Mouse (Mus musculus): ENCODE measurements at regions not wholly inside any gene's neighbourhood (a gene's known extent, or its start where the extent isn't known, plus 50 kb on each side); places are given as distances from the start of the nearest gene placed in this dataset.

DNA sequence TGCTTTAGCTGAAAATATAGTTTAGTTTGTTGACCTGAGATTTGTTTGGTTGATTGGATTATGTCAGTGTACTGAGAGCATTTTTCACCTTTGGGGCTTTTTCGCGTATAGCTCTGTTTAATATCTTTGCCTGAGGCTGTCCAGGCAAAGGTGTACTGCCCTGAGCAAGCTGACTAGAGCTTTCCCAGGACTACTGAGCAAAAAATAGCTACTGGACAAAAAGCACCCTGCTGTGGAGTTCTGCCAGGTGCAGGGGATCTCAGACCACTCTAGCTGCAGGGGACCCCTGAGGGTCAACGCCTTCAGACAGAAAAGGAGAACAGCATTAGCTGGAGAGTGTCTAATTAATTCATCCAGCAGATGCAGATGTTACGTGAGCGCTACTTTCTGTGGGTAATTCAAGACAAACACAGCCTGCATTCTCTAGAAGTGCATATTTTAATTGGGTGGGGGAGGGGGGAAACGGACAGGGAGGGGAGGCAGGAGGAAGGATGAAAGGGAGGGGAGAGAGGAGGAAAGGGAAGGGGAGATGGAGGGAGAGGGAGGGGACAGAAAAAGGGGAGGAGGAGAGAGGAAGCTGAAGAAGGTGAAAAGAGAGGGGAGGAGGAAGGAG lies 61.7 kb downstream of the Thnsl1 start:
- no peaks in the 10 kb centered on the region for H3K4me1 ChIP-seq (replicated peaks)
- ATAC-seq (ENCODE audit: low read depth): no peak
- no peaks in the 10 kb centered on the region for H3K27me3 ChIP-seq
- no peaks in the 10 kb centered on the region for H3K36me3 ChIP-seq
- WGBS (ENCODE audit: insufficient replicate concordance): 35% methylated on average over 6 of the region's 6 CpGs
- H3K27ac ChIP-seq: no peak overlapping the region
- no peak overlapping the region for H3K4me2 ChIP-seq
- DNase-seq: no peak
- H3K4me3 ChIP-seq (replicated peaks): no peak overlapping the region
- no peak overlapping the region for H3K9ac ChIP-seq
- no peaks in the 10 kb centered on the region for H3K9me3 ChIP-seq (replicated peaks)

DNA sequence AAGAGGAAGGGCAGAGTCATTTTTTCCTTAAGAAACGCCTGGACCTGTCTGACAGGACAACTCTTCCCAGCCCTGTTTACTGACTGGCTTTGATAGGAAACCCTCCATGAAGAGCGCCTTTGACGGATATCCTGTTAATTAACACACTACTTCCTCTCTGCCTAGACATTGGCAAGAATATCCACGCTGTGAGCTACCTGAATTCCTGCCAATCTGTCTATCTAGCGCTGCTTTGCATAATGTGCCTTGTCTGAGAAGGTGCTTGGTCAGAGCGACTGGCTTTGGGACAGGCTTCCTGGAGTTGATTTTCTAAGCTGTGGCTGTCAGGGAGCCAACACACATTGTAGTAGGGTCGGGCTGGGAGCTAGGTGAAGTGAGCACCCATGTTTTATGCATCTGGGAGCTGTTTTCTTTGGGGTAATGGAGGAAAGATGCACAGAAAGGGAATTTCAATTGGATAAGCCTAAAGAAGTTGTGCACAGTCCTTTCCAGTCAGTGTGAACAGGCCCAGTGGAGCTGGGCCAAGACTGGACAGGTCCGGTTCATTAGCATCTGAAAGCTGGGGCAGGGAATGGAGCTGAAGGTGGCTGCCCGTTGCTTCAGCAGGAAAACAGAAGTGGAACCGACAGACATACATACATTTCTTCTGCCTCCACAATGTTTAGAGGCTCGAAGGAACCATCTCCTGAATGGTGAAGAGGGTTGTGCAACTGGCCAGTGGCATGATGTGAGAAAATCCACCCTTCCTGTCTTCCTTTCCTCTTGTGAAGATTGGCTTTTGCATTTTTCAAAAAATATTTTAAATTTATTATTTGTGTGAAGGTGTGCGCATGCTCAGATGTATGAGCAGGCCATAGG lies 64.7 kb downstream of the Thnsl1 start:
- H3K27me3 ChIP-seq: no peaks in the 10 kb centered on the region
- H3K4me3 ChIP-seq (replicated peaks): no peak overlapping the region
- no peaks in the 10 kb centered on the region for H3K4me1 ChIP-seq (replicated peaks)
- ATAC-seq (ENCODE audit: low read depth) (no peak), DNase-seq (no peak)
- no peak overlapping the region for H3K9ac ChIP-seq
- 57% methylated on average over 12 of the region's 12 CpGs for WGBS (ENCODE audit: insufficient replicate concordance)
- no peaks in the 10 kb centered on the region for H3K36me3 ChIP-seq
- H3K4me2 ChIP-seq: no peak overlapping the region
- no peaks in the 10 kb centered on the region for H3K9me3 ChIP-seq (replicated peaks)
- no peak overlapping the region for H3K27ac ChIP-seq

DNA sequence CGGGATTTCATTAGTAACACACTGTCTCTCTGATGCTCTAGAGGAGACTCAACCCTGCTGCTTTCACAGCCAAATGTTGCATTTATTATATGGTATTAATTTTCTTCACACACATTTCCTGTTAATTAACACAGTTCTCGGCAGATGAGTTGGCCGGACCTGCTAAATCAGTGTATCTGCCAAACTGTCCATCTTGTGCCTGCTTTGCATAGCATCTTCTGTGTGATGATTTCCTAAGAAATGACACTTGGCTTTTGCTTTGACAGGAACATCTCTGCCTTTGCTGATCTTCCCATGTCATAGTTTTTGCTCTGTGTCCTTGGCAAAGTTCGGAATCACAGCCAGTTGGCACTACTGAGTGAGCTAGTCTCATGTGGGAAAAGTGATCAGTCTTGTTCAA lies 67.9 kb downstream of the Thnsl1 start:
- H3K4me3 ChIP-seq (replicated peaks): no peak overlapping the region
- H3K27ac ChIP-seq: no peak overlapping the region
- WGBS (ENCODE audit: insufficient replicate concordance): 71% methylated on average over 4 of the region's 4 CpGs
- DNase-seq: no peak
- no peaks in the 10 kb centered on the region for H3K4me1 ChIP-seq (replicated peaks)
- no peaks in the 10 kb centered on the region for H3K27me3 ChIP-seq
- H3K9me3 ChIP-seq (replicated peaks): no peaks in the 10 kb centered on the region
- no peak overlapping the region for H3K4me2 ChIP-seq
- no peaks in the 10 kb centered on the region for H3K36me3 ChIP-seq
- no peak overlapping the region for H3K9ac ChIP-seq
- no peak for ATAC-seq (ENCODE audit: low read depth)

DNA sequence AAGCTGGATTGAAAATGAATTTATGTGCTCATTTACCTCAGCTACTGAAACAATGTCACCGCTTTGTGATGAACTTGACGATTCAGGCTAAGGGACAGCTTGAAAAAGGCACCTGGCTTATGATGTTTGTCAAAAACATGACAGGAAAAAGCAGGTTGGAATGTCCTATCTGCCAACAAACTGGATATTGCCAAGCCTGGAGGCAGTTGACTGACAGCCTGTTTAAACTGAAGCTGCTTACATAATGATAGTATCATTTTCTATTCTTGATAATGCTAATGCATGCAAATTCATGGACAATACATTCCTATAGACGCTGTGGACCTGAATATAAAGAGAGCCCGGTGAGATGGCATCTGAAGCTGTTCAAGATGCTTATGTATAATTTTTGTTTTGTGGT lies 69.8 kb downstream of the Thnsl1 start:
- WGBS (ENCODE audit: insufficient replicate concordance): 71% methylated on average over 4 of the region's 4 CpGs
- Histone ChIP-seq H3K9me3 (replicated peaks) (no peaks in the 10 kb centered on the region), H3K36me3 (no peaks in the 10 kb centered on the region), H3K9ac (no peak overlapping the region), H3K27me3 (no peaks in the 10 kb centered on the region), H3K4me3 (replicated peaks) (no peak overlapping the region), H3K4me1 (replicated peaks) (no peaks in the 10 kb centered on the region), H3K27ac (no peak overlapping the region), H3K4me2 (no peak overlapping the region)
- no peak for DNase-seq
- no peak for ATAC-seq (ENCODE audit: low read depth)

DNA sequence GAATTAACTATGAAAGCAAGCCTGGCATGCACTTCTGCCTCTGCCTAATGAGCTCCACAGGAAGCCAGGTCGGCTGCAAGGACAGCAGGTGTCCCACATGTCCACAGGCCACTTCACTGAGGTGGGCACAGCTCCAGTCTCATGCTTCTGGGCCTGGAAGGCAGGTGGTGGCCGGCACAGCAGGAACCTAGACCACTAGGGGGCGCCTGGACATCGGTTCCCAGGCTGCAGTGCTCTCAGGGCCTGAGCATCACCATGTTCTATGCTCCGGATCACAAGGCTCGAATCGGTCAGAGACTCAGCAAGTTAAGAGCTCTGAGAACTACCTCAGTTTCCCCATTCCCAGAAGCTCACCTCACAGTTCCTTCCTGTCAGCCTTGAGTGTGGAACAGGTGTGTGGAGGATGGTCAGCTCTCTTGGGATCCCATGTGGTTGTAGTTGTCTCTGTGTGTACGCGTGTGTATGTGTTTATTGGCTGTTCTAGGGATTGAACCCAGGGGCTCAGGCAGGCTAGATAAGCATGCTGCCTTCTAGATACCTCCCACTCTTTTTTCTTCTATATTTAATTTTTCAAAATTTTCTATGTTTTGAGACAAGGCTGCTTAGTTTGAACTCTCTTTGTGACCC lies 75.4 kb downstream of the Thnsl1 start:
- Histone ChIP-seq H3K27ac (no peak overlapping the region), H3K4me3 (replicated peaks) (no peak overlapping the region), H3K9ac (no peak overlapping the region), H3K4me2 (no peak overlapping the region), H3K27me3 (no peaks in the 10 kb centered on the region), H3K4me1 (replicated peaks) (no peaks in the 10 kb centered on the region), H3K9me3 (replicated peaks) (no peaks in the 10 kb centered on the region), H3K36me3 (no peaks in the 10 kb centered on the region)
- DNase-seq: peak; percentile 14
- WGBS (ENCODE audit: insufficient replicate concordance): 29% methylated on average over 9 of the region's 9 CpGs
- no peak for ATAC-seq (ENCODE audit: low read depth)

DNA sequence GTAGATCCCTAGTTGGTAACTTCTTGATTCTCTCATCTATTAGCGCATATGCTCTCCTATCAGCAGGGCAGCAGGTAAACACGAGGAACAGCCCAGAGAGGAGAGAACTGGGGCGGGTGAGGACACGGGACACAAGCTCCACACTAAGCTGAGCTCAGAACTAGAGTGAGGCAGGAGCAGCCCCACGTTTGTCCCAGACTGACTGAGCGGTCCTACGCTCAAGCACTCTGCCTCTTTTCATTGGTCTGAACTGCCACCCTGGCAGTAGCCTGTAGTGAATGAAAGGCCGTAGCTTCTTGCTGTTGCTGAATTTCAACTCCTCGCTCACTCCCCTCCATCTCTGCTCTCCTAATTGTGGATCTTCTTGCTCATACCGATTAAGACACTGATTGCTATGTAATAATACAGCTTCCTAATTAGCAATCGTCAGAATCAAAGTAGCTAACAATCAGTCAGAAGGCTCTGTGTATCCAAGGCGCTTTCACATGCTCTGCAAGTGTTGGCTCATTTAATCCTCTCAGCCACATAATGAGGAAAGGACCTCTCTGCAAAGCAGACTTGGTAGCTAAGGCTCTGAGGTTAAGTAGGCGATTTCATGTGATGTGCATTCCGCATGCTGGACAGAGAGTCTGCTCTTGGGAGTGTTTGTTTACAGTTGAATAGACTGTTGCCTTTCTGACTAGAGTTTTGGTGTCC lies 77.1 kb downstream of the Thnsl1 start:
- no peaks in the 10 kb centered on the region for H3K9me3 ChIP-seq (replicated peaks)
- H3K27ac ChIP-seq: no peak overlapping the region
- H3K4me2 ChIP-seq: no peak overlapping the region
- no peaks in the 10 kb centered on the region for H3K4me1 ChIP-seq (replicated peaks)
- no peak overlapping the region for H3K4me3 ChIP-seq (replicated peaks)
- ATAC-seq (ENCODE audit: low read depth) (no peak), DNase-seq (no peak)
- 66% methylated on average over 14 of the region's 14 CpGs for WGBS (ENCODE audit: insufficient replicate concordance)
- H3K9ac ChIP-seq: no peak overlapping the region
- H3K36me3 ChIP-seq: no peaks in the 10 kb centered on the region
- no peaks in the 10 kb centered on the region for H3K27me3 ChIP-seq

DNA sequence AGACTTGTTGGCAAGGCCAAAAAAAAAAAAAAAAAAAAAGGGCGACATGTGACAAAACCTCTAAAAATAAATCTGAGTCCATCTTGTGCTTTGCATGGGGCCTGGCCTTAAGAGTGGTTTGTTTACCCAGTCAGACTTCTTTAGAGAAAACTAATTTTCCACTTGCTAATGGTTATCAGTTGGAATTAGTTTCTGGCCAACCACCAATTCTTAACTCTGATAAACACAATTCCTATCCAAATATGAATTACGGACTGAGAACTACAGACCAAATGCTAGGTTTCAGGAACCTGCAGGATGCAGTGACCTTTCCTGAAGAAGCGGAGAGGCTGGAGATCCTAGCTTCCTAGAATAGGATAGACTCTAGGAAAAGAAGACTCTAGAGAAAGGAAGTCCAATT lies 79.4 kb downstream of the Thnsl1 start:
- Histone ChIP-seq H3K4me1 (replicated peaks) (no peaks in the 10 kb centered on the region), H3K9ac (no peak overlapping the region), H3K27me3 (no peaks in the 10 kb centered on the region), H3K9me3 (replicated peaks) (no peaks in the 10 kb centered on the region), H3K27ac (no peak overlapping the region), H3K4me2 (no peak overlapping the region), H3K36me3 (no peaks in the 10 kb centered on the region), H3K4me3 (replicated peaks) (no peak overlapping the region)
- DNase-seq (no peak), ATAC-seq (ENCODE audit: low read depth) (no peak)
- WGBS (ENCODE audit: insufficient replicate concordance): 73% methylated on average over 3 of the region's 3 CpGs

DNA sequence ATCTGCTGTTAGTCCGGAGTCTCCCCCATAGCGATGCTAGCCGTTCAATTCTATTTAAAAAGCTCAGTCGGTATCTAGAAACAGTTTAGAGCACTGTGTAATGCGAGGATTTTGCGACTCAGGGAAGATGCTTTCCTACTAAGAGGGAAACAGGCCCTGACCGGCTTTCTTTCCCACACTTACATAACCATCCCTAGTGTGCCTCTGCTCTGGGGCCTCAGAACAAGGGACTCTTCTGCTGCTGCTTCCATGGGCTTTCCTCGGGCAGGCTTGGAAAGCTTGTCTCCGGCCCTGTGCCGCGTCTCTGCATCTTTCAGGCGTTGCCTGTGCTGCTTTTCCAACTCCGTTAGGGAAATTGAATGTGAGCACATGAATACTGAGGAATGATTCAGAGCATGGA lies 79.6 kb upstream of the Gpr158 start:
- H3K4me2 ChIP-seq: no peak overlapping the region
- no peak overlapping the region for H3K9ac ChIP-seq
- no peaks in the 10 kb centered on the region for H3K9me3 ChIP-seq (replicated peaks)
- no peak overlapping the region for H3K27ac ChIP-seq
- 69% methylated on average over 13 of the region's 13 CpGs for WGBS (ENCODE audit: insufficient replicate concordance)
- no peak for ATAC-seq (ENCODE audit: low read depth)
- no peaks in the 10 kb centered on the region for H3K36me3 ChIP-seq
- H3K4me1 ChIP-seq (replicated peaks): no peaks in the 10 kb centered on the region
- no peaks in the 10 kb centered on the region for H3K27me3 ChIP-seq
- DNase-seq: no peak
- no peak overlapping the region for H3K4me3 ChIP-seq (replicated peaks)

DNA sequence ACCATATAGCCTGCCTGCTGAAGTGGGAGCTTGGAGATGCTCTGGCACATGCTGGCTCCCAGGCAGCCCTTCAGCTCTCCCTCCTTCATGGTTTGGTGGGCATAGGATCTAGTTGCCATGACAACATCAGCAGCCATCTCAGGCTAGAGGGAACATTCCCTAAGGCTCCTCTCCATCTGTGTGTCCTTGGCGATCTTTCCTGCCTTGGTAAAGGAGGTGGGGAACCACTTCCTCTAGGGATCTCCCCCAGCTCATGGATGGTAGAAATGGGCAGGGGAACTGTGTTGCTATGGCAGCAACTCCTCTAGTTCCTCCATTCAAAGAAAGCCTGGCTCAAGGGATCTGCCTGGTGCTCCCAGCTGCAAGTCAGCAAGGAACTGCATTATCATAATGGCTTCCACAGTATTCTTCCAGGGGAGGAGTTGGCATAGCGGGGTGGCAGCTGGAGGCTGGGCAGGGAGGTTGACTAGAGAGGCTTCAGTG lies 74.6 kb upstream of the Gpr158 start:
- Histone ChIP-seq H3K4me2 (no peak overlapping the region), H3K4me3 (replicated peaks) (no peak overlapping the region), H3K9ac (no peak overlapping the region), H3K4me1 (replicated peaks) (no peaks in the 10 kb centered on the region), H3K27me3 (no peaks in the 10 kb centered on the region), H3K9me3 (replicated peaks) (no peaks in the 10 kb centered on the region), H3K27ac (no peak overlapping the region), H3K36me3 (no peaks in the 10 kb centered on the region)
- no peak for DNase-seq
- 43% methylated on average over 2 of the region's 2 CpGs for WGBS (ENCODE audit: insufficient replicate concordance)
- no peak for ATAC-seq (ENCODE audit: low read depth)

DNA sequence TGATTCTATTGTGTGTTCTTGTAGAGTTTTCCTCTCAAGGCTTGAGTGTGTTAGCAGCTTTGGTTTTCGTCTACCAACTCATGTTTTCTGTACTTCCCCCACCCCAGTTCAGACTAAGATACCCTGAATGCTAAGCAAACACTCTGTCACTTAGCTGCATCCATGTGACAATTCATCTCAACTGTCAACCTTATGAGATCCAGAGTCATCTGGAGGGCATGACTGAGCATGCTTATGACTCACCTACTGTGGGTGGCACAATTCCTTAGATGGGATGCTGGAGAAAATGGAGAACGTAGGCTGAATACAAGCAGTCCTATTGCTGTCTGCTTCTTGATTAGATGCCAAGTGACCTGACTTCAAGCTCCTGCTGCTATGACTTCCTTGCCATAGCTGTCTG lies 73.3 kb upstream of the Gpr158 start:
- no peak overlapping the region for H3K4me3 ChIP-seq (replicated peaks)
- no peak overlapping the region for H3K4me2 ChIP-seq
- H3K4me1 ChIP-seq (replicated peaks): no peaks in the 10 kb centered on the region
- ATAC-seq (ENCODE audit: low read depth) (no peak), DNase-seq (no peak)
- no peak overlapping the region for H3K9ac ChIP-seq
- H3K9me3 ChIP-seq (replicated peaks): no peaks in the 10 kb centered on the region
- no peak overlapping the region for H3K27ac ChIP-seq
- H3K27me3 ChIP-seq: no peaks in the 10 kb centered on the region
- H3K36me3 ChIP-seq: no peaks in the 10 kb centered on the region
- WGBS (ENCODE audit: insufficient replicate concordance): 56% methylated on average over 2 of the region's 2 CpGs

DNA sequence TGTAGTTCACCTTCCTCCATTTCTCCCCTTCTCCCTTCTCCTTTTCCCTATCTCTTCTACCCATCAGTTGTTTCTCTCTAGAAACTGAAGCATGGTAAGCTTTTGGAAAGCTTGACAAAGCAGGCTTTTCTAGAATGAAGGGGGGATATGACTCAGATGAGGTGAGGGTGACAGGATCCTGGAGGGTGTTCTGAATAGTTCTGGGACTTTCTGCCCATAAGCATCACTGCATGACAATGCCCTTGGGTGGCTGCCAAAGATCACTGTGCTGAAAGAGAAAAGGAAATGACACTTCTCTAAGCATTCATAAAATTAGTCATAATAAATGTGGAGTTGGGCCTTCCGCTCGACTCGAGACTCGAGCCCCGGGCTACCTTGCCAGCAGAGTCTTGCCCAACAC lies 67.7 kb upstream of the Gpr158 start:
- ATAC-seq (ENCODE audit: low read depth) (no peak), DNase-seq (no peak)
- Histone ChIP-seq H3K27me3 (no peaks in the 10 kb centered on the region), H3K4me3 (replicated peaks) (no peak overlapping the region), H3K36me3 (no peaks in the 10 kb centered on the region), H3K27ac (no peak overlapping the region), H3K9me3 (replicated peaks) (no peaks in the 10 kb centered on the region), H3K4me2 (no peak overlapping the region), H3K9ac (no peak overlapping the region), H3K4me1 (replicated peaks) (no peaks in the 10 kb centered on the region)
- WGBS (ENCODE audit: insufficient replicate concordance): 95% methylated on average over 5 of the region's 5 CpGs
